Mouse (Mus musculus): ENCODE measurements at regions not wholly inside any gene's neighbourhood (a gene's known extent, or its start where the extent isn't known, plus 50 kb on each side); places are given as distances from the start of the nearest gene placed in this dataset.
A peak's percentile ranks its signal among the peaks of the same experiment; 100 is the strongest.
"Not testable (repeated sequence)": the region's sequence is repeated elsewhere in the genome, so short reads cannot be mapped to it uniquely, and the experiment has no call there.

DNA sequence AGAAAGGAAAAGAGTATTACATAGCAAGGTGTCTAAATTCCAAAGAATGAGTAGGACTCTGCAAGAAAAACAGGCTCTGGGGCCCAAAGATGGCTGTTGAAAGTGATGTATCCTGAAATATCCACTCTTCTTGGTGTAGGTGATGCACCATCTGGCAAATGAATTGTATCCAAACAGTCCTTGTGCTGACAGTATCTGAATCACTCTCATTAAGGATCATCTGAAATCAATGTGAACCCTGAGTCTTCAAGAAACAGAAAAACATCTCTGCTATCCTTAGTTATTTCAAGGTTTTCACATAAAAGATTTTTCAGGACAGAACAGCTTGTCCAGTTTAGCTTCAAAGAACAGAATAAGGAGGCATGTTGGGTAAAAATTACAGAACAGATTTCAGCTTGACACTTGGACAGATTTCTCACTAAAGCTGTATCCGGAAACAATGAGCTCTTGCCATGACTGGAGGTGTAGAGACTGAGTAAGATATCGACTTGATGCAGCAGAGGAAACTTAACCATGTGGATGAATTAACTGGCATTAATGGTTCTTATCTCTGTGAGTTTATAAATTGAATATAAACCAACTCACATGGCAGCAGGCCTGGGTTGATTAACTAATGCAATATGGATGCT, 296.0 kb downstream of the Zpld1 start:
- H3K4me3 ChIP-seq (ENCODE audit: insufficient read depth, low read length): no peak overlapping the region
- no peaks in the 10 kb centered on the region for H3K4me1 ChIP-seq (ENCODE audit: control insufficient read depth, insufficient read depth, low read length)
- 0 out of 2 replicates have a peak overlapping the region, but pooled peaks have one; percentile 40 for H3K27ac ChIP-seq (ENCODE audit: insufficient read depth, low read length)
- no peak for TF ChIP-seq POLR2A (IDR thresholded peaks at IDR 0.05; ENCODE audit: extremely low read depth, insufficient read depth, low read length)
- TF ChIP-seq CTCF (IDR thresholded peaks at IDR 0.05; ENCODE audit: extremely low read depth, insufficient read depth, low read length): no peak

DNA sequence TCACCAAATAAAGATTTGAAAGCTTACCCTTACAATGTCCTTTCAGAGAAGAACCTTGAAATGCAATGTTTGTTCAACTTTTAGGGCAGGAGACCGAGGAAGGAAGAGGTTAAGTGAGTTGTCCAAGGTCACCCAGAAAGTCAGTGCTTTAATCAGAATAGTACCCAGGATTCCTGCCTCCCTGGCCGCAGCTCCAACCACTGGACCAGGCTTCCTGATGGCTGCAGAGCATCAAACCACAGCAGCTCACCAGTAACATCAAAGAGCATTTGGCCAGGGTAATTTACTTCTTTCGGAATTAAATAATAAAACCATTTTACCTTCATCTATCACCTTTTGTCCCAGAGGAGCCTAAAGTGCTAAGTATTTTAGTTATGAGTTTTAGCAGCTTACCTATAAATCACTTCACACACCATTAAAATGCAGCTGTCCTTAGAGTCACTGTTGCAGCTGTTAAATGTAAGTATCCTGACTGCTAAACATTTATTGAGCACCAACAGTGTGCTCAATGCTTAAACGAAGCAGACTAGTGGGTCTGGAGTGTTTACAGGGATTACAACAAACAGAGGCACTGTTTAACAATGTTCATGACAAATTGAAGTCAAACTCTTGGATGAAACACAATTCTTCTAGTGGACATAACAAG, 306.1 kb downstream of the Zpld1 start:
- H3K4me3 ChIP-seq (ENCODE audit: insufficient read depth, low read length): no peak overlapping the region
- TF ChIP-seq POLR2A (IDR thresholded peaks at IDR 0.05; ENCODE audit: extremely low read depth, insufficient read depth, low read length): no peak
- H3K4me1 ChIP-seq (ENCODE audit: control insufficient read depth, insufficient read depth, low read length): no peaks in the 10 kb centered on the region
- no peak overlapping the region for H3K27ac ChIP-seq (ENCODE audit: insufficient read depth, low read length)

DNA sequence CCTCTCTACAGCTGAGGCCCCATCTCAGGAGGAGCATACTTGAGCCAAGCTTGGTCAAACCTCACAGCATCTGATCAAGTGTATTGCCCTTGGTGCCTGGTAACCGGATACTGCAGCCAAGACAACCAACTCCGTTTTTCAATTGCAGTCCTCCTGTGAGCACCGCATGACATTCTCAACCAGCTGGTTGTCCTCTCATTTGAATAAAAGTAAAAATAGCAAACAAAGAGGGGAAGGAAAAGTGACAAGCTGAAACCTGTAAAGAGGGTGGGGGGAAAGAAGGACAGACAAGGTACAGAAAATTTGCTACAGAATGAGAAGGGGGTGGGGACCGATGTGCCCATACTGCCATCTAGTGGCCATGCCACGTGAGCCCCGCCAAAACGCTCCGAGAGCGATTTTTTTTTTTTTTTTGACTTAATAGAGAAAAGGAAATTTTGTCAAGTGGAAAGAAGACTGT, 314.0 kb downstream of the Zpld1 start:
- Histone ChIP-seq H3K4me1 (ENCODE audit: control insufficient read depth, insufficient read depth, low read length) (no peaks in the 10 kb centered on the region), H3K27ac (ENCODE audit: insufficient read depth, low read length) (no peak overlapping the region), H3K4me3 (ENCODE audit: insufficient read depth, low read length) (peak overlapping the region; percentile 1; the same call in 1 of the 2 replicates)
- TF ChIP-seq POLR2A (IDR thresholded peaks at IDR 0.05; ENCODE audit: extremely low read depth, insufficient read depth, low read length): no peak
- peak; percentile 76 for TF ChIP-seq CTCF (IDR thresholded peaks at IDR 0.05; ENCODE audit: extremely low read depth, insufficient read depth, low read length)

DNA sequence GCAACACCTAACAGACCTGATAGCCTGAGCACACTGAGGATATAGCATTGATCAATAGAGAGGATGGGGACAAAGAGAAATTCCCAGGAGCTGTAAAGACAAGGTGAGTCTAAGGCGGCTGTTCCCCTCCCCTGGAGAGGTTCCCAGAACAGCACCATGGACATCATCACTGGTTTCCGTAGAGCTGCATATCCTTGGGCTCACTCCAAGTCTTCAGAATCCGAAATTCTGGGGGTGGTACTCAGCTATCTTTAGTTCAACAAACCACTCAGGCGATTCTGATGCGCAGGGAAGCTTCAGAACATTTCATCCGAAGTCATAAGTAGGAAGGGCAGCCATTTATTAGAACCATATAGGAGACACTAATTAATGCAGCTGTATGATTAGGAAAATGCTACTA, 327.4 kb downstream of the Zpld1 start:
- Histone ChIP-seq H3K4me1 (ENCODE audit: control insufficient read depth, insufficient read depth, low read length) (peaks cover 3% of the 10 kb centered on the region; the same call in 1 of the 2 replicates), H3K27ac (ENCODE audit: insufficient read depth, low read length) (peak overlapping the region; percentile 71), H3K4me3 (ENCODE audit: insufficient read depth, low read length) (no peak overlapping the region)
- no peak for TF ChIP-seq CTCF (IDR thresholded peaks at IDR 0.05; ENCODE audit: extremely low read depth, insufficient read depth, low read length)
- no peak for TF ChIP-seq POLR2A (IDR thresholded peaks at IDR 0.05; ENCODE audit: extremely low read depth, insufficient read depth, low read length)

DNA sequence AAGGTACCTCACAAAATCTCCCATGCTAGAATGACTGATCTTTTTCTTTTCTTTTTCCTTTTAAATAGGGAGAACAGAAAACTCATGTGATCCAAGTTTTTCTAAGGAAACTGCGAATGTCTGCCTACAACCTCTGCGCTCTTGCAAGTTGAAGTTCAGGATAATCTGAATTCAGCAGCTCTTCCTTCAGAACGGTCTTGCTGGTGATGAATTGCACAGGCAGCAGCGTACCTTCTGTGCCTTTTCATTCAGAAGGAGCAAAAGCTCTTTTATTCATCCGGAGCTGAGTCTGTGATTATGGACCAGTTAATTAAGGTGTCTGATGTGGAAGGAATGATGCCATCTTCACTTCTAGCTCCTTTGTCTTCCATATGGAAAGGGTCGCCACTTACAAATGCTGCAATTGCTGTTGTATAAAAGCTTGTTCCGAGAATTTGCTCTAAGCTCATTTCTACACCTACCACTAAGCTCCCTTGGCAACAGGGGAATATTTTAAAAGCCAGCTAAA, 353.9 kb downstream of the Zpld1 start:
- TF ChIP-seq CTCF (IDR thresholded peaks at IDR 0.05; ENCODE audit: extremely low read depth, insufficient read depth, low read length) (no peak), POLR2A (IDR thresholded peaks at IDR 0.05; ENCODE audit: extremely low read depth, insufficient read depth, low read length) (no peak)
- Histone ChIP-seq H3K4me3 (ENCODE audit: insufficient read depth, low read length) (no peak overlapping the region), H3K27ac (ENCODE audit: insufficient read depth, low read length) (peak overlapping the region; percentile 77; the same call in 1 of the 2 replicates), H3K4me1 (ENCODE audit: control insufficient read depth, insufficient read depth, low read length) (no peaks in the 10 kb centered on the region)

DNA sequence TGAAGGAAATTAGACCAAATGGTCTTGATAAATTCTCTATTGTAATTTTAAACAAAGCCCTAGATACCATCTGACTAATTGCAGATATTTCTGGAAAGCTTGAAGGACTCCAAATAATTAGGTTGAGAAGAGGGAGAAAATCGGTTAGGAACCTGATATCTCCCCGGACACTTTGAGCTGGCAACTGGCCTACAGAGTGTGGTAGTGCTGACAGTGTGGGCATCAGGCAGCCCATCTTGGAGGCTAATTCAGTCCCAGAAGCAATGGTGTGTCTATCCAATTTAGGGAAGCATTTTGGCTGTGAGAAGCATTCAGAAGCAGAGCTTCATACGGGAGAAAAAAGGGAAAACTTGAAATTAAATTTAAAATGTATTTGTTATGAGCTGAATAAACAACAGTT, 369.5 kb downstream of the Zpld1 start:
- TF ChIP-seq POLR2A (IDR thresholded peaks at IDR 0.05; ENCODE audit: extremely low read depth, insufficient read depth, low read length) (no peak), CTCF (IDR thresholded peaks at IDR 0.05; ENCODE audit: extremely low read depth, insufficient read depth, low read length) (no peak)
- H3K4me3 ChIP-seq (ENCODE audit: insufficient read depth, low read length): no peak overlapping the region
- H3K4me1 ChIP-seq (ENCODE audit: control insufficient read depth, insufficient read depth, low read length): no peaks in the 10 kb centered on the region
- no peak overlapping the region for H3K27ac ChIP-seq (ENCODE audit: insufficient read depth, low read length)

DNA sequence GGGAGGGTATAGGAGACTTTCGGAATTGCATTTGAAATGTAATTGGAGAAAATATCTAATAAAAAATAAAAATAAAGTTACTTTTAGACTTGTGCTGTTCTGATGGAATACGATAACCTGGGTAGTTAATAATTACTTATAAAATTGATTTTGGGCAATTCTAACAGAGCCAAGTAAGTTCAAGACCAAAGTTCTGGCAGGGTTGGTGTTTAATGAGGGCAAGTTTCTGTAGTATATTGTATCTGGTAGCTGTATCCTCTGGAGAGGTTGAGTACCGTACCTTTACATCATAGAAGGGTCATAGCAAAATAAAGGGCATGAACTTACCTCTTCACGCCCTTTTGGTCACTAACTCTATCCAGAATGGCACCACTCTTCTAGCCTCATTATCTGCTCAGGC, 394.9 kb downstream of the Zpld1 start:
- Histone ChIP-seq H3K27ac (ENCODE audit: insufficient read depth, low read length) (no peak overlapping the region), H3K4me1 (ENCODE audit: control insufficient read depth, insufficient read depth, low read length) (no peaks in the 10 kb centered on the region), H3K4me3 (ENCODE audit: insufficient read depth, low read length) (no peak overlapping the region)
- TF ChIP-seq CTCF (IDR thresholded peaks at IDR 0.05; ENCODE audit: extremely low read depth, insufficient read depth, low read length): no peak
- TF ChIP-seq POLR2A (IDR thresholded peaks at IDR 0.05; ENCODE audit: extremely low read depth, insufficient read depth, low read length): no peak

DNA sequence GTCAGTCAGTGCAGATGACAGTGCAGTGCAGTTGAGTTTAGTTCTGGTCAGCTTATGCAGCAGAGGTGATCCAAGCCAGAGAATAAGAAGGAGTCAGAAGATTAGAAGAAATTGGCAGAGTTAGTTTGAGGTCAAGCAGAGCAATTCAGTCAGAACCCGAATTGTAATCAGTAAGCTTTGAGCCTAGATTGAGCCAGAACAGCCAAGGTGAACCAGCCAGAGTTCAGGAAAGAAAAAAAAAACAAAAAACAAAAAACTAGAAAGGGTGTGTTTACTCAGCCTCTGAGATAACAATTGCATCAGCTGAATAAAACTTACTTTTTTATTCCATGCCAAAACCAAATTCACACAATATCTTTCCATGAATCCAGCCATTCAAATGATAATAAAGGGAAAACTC, 396.3 kb downstream of the Zpld1 start:
- no peak overlapping the region for H3K27ac ChIP-seq (ENCODE audit: insufficient read depth, low read length)
- no peak overlapping the region for H3K4me3 ChIP-seq (ENCODE audit: insufficient read depth, low read length)
- H3K4me1 ChIP-seq (ENCODE audit: control insufficient read depth, insufficient read depth, low read length): no peaks in the 10 kb centered on the region
- TF ChIP-seq POLR2A (IDR thresholded peaks at IDR 0.05; ENCODE audit: extremely low read depth, insufficient read depth, low read length): no peak
- TF ChIP-seq CTCF (IDR thresholded peaks at IDR 0.05; ENCODE audit: extremely low read depth, insufficient read depth, low read length): no peak

DNA sequence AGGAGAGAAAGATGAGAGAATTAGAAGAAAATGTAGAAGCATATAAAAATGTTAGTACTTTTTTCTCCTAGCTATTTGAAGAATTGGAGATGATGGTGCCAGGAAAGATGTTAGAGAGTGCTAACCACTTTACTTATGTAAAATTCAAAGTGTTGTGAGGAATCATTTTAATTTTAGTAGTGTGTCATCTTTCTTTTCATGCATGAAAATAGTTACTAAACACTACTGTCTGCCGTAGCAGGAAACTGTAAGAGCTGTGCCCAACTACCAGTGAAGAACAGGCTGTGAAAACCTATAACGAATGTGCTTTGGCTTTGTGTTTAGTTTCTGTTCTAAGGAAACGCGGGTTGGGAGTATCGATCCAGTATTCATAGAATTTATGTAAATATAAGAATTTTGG, 403.1 kb downstream of the Zpld1 start:
- H3K4me1 ChIP-seq (ENCODE audit: control insufficient read depth, insufficient read depth, low read length): no peaks in the 10 kb centered on the region; the same call in 1 of the 2 replicates

DNA sequence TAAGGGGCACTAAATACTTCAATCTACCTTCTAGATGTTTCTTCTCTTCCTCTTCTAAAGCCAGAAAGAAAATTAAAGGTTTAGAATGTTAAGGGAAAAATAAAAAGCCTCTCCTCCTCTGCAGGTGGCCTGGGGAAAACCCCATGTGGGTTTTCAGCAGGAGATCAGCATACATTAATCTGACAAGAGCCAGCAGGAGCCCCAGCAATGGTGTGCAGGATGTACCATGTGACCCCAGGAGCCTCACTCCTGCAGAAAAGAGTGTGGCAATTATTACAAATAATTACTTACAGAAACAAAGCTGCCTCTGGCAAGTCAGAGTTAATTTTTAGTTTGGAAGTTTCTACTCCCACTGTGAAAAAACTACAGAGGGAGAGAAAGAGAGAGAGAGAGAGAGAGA, 440.4 kb downstream of the Zpld1 start:
- Histone ChIP-seq H3K4me1 (ENCODE audit: control insufficient read depth, insufficient read depth, low read length) (no peaks in the 10 kb centered on the region), H3K4me3 (ENCODE audit: insufficient read depth, low read length) (no peak overlapping the region), H3K27ac (ENCODE audit: insufficient read depth, low read length) (no peak overlapping the region)
- TF ChIP-seq CTCF (IDR thresholded peaks at IDR 0.05; ENCODE audit: extremely low read depth, insufficient read depth, low read length) (no peak), POLR2A (IDR thresholded peaks at IDR 0.05; ENCODE audit: extremely low read depth, insufficient read depth, low read length) (no peak)

More for the DNA sequence above, 403.1 kb downstream of the Zpld1 start:
- H3K27ac ChIP-seq (ENCODE audit: insufficient read depth, low read length): no peak overlapping the region
- no peak overlapping the region for H3K4me3 ChIP-seq (ENCODE audit: insufficient read depth, low read length)
- TF ChIP-seq POLR2A (IDR thresholded peaks at IDR 0.05; ENCODE audit: extremely low read depth, insufficient read depth, low read length) (no peak), CTCF (IDR thresholded peaks at IDR 0.05; ENCODE audit: extremely low read depth, insufficient read depth, low read length) (no peak)

DNA sequence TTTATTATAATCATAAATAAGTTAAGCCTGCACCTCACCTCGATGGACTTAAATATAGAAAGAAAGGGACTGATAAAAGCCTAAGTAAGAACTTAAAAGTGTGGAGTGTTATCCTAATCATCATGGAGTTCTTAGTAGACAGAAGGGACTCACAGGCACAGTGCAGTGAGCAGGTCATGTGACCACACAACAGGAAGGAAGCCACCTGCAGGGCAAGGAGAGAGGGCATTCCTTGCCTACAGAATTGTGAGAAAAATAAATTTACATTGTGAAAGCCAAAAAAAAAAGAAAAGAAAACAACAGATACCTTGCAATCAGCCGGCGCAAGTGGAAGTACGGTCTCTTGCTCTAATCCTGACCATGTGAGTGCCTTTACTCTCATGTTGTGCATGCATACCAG, 454.8 kb downstream of the Zpld1 start:
- not testable (repeated sequence) for H3K4me1 ChIP-seq (ENCODE audit: control insufficient read depth, insufficient read depth, low read length); H3K27ac ChIP-seq (ENCODE audit: insufficient read depth, low read length); H3K4me3 ChIP-seq (ENCODE audit: insufficient read depth, low read length)

Measured in cortical plate, adult 2 months (tissue).